Mouse (Mus musculus) brain, embryonic 14.5 days (tissue): ENCODE results near the gene Alkbh4.

Experiments
- CTCF ChIP-seq: fragments of 200-500 bp; IDR thresholded peaks from 2 replicates; pipeline ENCODE4 v1.5.1; 2012; ENCODE audit warnings: inconsistent platforms, mild to moderate bottlenecking, moderate library complexity, borderline replicate concordance; ENCODE audit not compliant: insufficient read depth, insufficient read length; ENCODE audit errors: extremely low read depth
- POLR2A ChIP-seq: fragments of 200-500 bp; IDR thresholded peaks from 2 replicates; pipeline ENCODE4 v1.6.1; 2012; ENCODE audit warnings: mild to moderate bottlenecking, inconsistent platforms, borderline replicate concordance; ENCODE audit not compliant: poor library complexity, insufficient read depth, insufficient read length, severe bottlenecking; ENCODE audit errors: extremely low read depth

- TF ChIP-seq CTCF (no peak), POLR2A (no peak)
Measured at GRCm38 (mm10) chr5:136109042-136109441, 26.9 kb upstream of the Alkbh4 start.
